Mouse (Mus musculus) large intestine, adult 2 months (tissue): ENCODE results near the gene Adamts6. TPM values are rescaled to one million over a fixed set of nuclear protein-coding genes. Genes with fewer than 3 reads are reported as not detected.

Experiments
- DNase-seq: peaks from one replicate; pipeline ENCODE4 v3.0.0-alpha.2; 2012; ENCODE audit warnings: low read depth, low spot score
- WGBS: fragments of 180-500 bp; shearing (Covaris S2); methylation state at CpG from one replicate; pipeline ENCODE4 v1.1.7; 2018; 5-methylcytosine and 5-hydroxymethylcytosine counted together
- polyA plus RNA-seq: library from polyadenylated mRNA; depleted of rRNA; stranded (reverse); fragments of >200 nt; gene quantifications from 2 replicates; pipeline ENCODE4 v1.2.3, GENCODE M21; 2012; rRNA removed

The Adamts6 gene
- polyA plus RNA-seq, 1 experiment, result 0.61 TPM

DNA sequence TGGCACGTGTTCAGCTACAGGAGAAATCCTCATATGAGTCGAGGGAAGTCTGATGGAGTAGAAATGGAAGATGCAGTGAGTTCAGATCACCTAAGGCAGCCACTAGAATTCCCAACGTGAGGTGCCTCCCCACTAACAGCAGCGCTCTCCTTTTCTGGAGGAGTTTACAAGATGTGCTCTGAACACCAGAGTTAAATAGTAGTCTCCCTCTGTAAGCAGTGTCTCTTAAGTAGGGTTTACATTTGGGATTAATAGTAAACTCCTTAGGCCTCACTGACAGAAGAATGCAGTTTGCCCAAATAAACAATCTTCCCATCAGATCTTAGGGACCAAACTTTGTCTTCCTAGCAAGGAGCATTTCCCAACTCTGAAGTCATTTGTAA is 255.1 kb downstream of the Adamts6 start:
- no peak for DNase-seq
- 55% methylated on average over 4 of the region's 4 CpGs for WGBS

Other genes with a start within 250 kb of the Adamts6 start
- 8.1 and 10.9 TPM in 2 replicates for gene Nln, start 178.2 kb upstream of the Adamts6 start, polyA plus RNA-seq
- 0.45 and 0.62 TPM in 2 replicates for gene Sgtb, start 178.1 kb upstream of the Adamts6 start, polyA plus RNA-seq
- gene Trappc13, start 109.4 kb upstream of the Adamts6 start, polyA plus RNA-seq, result 11.5 and 11.6 TPM in 2 replicates
- gene Trim23, start 109.0 kb upstream of the Adamts6 start, polyA plus RNA-seq, result 0.86 and 1.6 TPM in 2 replicates
- 0.38 and 0.51 TPM in 2 replicates for gene Cenpk, start 59.2 kb upstream of the Adamts6 start, polyA plus RNA-seq
- gene Ppwd1, start 59.0 kb upstream of the Adamts6 start, polyA plus RNA-seq, result 1.5 and 1.6 TPM in 2 replicates